Mouse (Mus musculus) kidney, embryonic 15.5 days (tissue): ENCODE results near the gene Tprgl. TPM values are rescaled to one million over a fixed set of nuclear protein-coding genes. Genes with fewer than 3 reads are reported as not detected.

Experiments used
- ATAC-seq: fragments of 200-750 bp; cut with Nextera tagmentation; replicated peaks from 2 replicates; pipeline ENCODE4 v1.8.0; 2017; ENCODE audit warnings: moderate TSS enrichment; ENCODE audit not compliant: low FRiP score
- H3K27ac ChIP-seq: fragments of 300-500 bp; sonication (generic); 2 replicates; pipeline ENCODE4 v1.5.1; 2015; ENCODE audit warnings: mild to moderate bottlenecking, inconsistent platforms
- H3K27me3 ChIP-seq: fragments of 300-500 bp; sonication (generic); 2 replicates; pipeline ENCODE4 v1.6.1; 2015; ENCODE audit warnings: inconsistent platforms
- H3K36me3 ChIP-seq: fragments of 300-500 bp; sonication (generic); 2 replicates; pipeline ENCODE4 v1.6.1; 2015; ENCODE audit warnings: inconsistent platforms
- H3K4me1 ChIP-seq: fragments of 300-500 bp; sonication (generic); 2 replicates; pipeline ENCODE4 v1.6.1; 2015; ENCODE audit warnings: inconsistent platforms
- H3K4me2 ChIP-seq: fragments of 300-500 bp; sonication (generic); 2 replicates; pipeline ENCODE4 v1.6.1; 2015; ENCODE audit warnings: moderate library complexity, mild to moderate bottlenecking, inconsistent platforms
- H3K4me3 ChIP-seq: fragments of 300-500 bp; sonication (generic); replicated peaks from 2 replicates; pipeline ENCODE4 v1.5.1; 2015; ENCODE audit warnings: mild to moderate bottlenecking, inconsistent platforms
- H3K9ac ChIP-seq: fragments of 300-500 bp; sonication (generic); 2 replicates; pipeline ENCODE4 v1.6.1; 2015; ENCODE audit warnings: mild to moderate bottlenecking, inconsistent platforms
- H3K9me3 ChIP-seq: fragments of 300-500 bp; sonication (generic); replicated peaks from 2 replicates; pipeline ENCODE4 v1.6.1; 2016; ENCODE audit warnings: inconsistent platforms
- WGBS: fragments of 180-500 bp; shearing (Covaris S2); methylation state at CpG from one replicate; pipeline ENCODE4 v1.1.7; 2015; ENCODE audit warnings: mixed read lengths; 5-methylcytosine and 5-hydroxymethylcytosine counted together
- polyA plus RNA-seq: library from polyadenylated mRNA; unstranded; fragments of >200 nt; fragmentation: Nextera tagmentation; extraction: Ambion mirVana; gene quantifications from 2 replicates; pipeline ENCODE4 v1.2.1, GENCODE M21; 2015

Gene Tprgl
- polyA plus RNA-seq = 118 TPM in 2 replicates

DNA sequence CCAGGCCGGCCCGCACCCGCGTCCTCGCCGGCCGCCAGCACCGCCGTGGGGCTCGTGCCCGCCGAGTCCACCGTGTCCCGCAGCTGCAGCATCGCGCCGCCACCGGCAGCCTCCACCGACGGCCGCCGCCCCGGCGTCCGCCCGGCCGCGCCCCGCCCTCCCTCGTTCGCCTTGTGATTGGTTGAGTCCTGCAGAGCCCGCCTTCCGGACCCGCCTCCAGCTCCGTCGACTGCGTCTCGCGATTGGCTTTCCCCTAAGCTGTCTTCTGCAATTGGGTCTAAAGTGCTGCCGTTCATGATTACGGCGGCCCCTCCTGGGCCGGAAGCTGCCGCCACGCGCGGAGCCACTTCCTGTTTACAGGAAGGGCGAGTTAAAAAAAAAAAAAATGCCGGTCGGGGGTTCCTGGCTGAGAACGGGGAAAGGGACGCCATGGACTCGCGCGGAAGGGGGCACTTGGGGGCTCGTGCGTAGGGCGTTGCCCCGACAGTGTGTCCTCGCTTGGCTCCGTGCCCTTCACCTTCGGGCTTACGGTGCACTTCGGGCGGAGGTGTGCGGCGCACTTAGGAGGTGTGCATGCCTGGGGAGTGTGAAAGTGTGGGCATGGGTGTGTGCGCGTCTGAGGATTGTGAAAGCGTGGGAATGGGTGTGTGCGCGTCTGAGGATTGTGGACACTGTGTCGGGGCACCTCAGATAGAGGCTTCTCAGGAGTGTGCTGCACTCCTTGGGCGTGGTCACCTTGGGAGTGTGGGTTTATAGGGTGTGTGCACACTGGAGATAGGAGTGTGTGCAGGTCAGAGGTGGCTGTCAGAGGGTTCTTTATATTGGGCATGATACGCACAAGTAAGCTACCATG is at the start of gene Tprgl:
Tprgl (minus strand) TSS at position 129 of the 853 bp plus-strand sequence.
- Histone ChIP-seq H3K4me3 (peak within 1 kb of the TSS; percentile 89), H3K4me1 (peaks cover 23% of the 10 kb centered on the region), H3K27me3 (no peaks in the 10 kb centered on the region), H3K9ac (peak within 1 kb of the TSS; percentile 70), H3K36me3 (peaks cover 31% of the 10 kb centered on the region), H3K4me2 (peak within 1 kb of the TSS; percentile 82), H3K27ac (peak within 1 kb of the TSS; percentile 79), H3K9me3 (no peaks in the 10 kb centered on the region)
- WGBS = under 1% methylated on average over 73 of the region's 75 CpGs
- ATAC-seq = peak; percentile 96

DNA sequence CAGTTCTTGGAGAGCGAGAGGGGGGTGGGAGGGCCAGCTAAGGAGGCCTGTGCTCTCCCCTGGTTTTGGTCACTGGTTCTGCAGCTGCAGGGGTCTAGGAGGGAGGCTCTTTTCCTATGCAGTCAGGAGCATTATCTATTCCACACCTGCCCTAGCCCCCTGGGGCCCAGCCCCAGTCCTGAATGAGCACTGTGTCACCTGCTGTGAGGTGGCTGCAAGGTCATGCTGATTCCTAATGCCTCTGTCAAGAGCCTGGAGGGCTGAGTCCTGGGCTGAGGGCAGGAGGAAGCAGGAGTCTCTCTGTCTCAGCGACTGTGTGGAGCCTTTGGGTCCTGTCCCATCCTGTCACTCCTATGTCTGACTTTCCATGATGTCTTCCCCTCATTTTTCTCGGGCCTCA is 49.4 kb upstream of the Tprgl start:
- ATAC-seq = no peak
- Histone ChIP-seq H3K9me3 (no peaks in the 10 kb centered on the region), H3K27me3 (no peaks in the 10 kb centered on the region; the same call in 1 of the 2 replicates), H3K4me3 (no peak overlapping the region), H3K27ac (no peak overlapping the region), H3K9ac (no peak overlapping the region), H3K4me2 (no peak overlapping the region), H3K36me3 (no peaks in the 10 kb centered on the region), H3K4me1 (peaks cover 27% of the 10 kb centered on the region)
- 17% methylated on average over 3 of the region's 3 CpGs for WGBS

DNA sequence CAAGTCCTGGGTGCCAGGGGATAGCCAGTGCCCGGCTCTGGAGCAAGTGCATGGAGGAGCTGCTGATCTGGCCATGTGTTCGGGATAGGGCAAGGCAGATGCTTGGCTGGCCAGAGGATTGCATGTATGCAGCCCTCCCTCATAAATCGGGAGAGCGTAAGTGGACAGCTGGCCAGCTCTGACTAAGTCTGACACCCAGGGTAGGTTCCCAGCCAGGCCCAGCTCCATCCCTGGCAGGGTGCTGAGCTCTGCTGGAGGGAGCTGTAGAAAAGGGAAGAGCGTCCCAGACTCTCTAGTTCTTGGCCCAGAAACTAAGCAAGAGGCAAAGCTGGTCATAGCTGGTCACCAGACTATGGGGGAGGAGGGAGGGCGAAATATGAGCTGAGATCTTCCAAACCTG is 48.6 kb upstream of the Tprgl start:
- ATAC-seq = no peak
- H3K9me3 ChIP-seq = no peaks in the 10 kb centered on the region
- no peaks in the 10 kb centered on the region for H3K36me3 ChIP-seq
- H3K27me3 ChIP-seq = no peaks in the 10 kb centered on the region; the same call in 1 of the 2 replicates
- no peak overlapping the region for H3K4me3 ChIP-seq
- H3K4me1 ChIP-seq = peaks cover 24% of the 10 kb centered on the region; the same call in 1 of the 2 replicates
- 60% methylated on average over 6 of the region's 6 CpGs for WGBS
- H3K27ac ChIP-seq = no peak overlapping the region
- no peak overlapping the region for H3K4me2 ChIP-seq
- H3K9ac ChIP-seq = no peak overlapping the region

DNA sequence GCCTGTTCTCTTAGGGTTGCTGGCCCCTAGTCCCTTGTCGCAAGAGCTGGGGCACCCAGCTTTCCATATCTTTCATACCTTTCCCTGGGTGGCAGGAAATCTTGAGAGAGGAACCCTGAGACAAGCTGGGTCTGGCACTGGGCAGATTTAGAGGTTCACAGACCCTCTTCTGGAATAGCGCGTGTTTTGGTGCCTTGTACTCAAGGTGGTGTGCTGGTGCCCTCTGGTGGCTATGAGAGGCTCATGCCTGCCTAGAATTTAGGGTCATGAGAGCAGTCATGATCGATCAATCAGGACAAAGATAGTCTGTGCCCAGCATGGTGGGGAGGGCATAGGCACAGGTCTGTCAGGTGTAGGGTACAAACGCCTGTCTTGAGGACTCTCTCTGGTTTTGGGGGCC is 46.8 kb upstream of the Tprgl start:
- Histone ChIP-seq H3K9me3 (no peaks in the 10 kb centered on the region), H3K27me3 (no peaks in the 10 kb centered on the region; the same call in 1 of the 2 replicates), H3K4me1 (peaks cover 17% of the 10 kb centered on the region; the same call in 1 of the 2 replicates), H3K4me2 (no peak overlapping the region), H3K4me3 (no peak overlapping the region), H3K9ac (no peak overlapping the region), H3K27ac (no peak overlapping the region), H3K36me3 (no peaks in the 10 kb centered on the region)
- WGBS = 19% methylated on average over 5 of the region's 5 CpGs
- ATAC-seq = no peak

DNA sequence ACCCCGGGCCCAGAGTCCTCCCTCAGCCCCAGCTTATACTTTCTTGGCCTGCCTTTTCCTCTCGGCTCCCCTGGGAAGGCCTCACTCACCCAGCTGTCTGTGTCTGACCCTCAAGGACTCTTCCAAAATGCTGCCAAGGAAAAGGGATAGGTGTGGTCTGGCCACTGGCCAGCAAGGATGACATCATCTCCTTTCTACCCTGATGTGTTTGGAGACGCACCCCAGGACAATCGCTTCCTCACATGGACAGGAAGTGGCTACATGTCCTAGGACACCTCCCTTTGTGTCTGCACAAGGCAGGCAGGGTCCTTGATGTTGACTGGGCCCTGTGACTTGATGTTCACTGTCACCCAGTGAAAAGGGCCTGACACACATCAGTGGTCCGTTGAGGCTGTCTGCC is 44.9 kb upstream of the Tprgl start:
- WGBS = 76% methylated on average over 5 of the region's 5 CpGs
- peaks cover 14% of the 10 kb centered on the region; the same call in 1 of the 2 replicates for H3K4me1 ChIP-seq
- no peak overlapping the region for H3K27ac ChIP-seq
- H3K9me3 ChIP-seq = no peaks in the 10 kb centered on the region
- H3K27me3 ChIP-seq = no peaks in the 10 kb centered on the region; the same call in 1 of the 2 replicates
- ATAC-seq = no peak
- H3K4me2 ChIP-seq = no peak overlapping the region
- H3K4me3 ChIP-seq = no peak overlapping the region
- no peak overlapping the region for H3K9ac ChIP-seq
- H3K36me3 ChIP-seq = no peaks in the 10 kb centered on the region

DNA sequence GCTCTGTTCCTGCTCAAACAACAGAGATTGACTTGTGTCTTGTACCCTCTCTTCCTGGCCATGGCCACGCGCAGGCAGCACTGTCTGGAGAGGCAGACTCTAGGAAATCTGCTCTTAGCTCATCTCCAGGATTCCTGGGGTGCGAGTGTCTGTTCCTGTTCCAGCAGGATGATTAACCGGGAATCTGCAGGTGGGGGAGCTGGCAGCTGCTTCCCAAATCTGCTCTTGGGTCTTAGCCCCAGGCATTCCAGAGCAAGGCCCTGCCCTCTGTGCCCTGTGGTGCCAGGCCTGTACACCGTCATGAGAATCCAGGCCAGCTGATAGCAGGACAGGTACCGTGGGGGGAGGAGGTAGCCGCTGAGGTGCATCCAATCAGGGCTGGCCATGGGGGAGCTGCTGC is 44.1 kb upstream of the Tprgl start:
- Histone ChIP-seq H3K9me3 (no peaks in the 10 kb centered on the region), H3K27me3 (no peaks in the 10 kb centered on the region; the same call in 1 of the 2 replicates), H3K9ac (no peak overlapping the region), H3K27ac (no peak overlapping the region), H3K4me1 (peaks cover 10% of the 10 kb centered on the region; the same call in 1 of the 2 replicates), H3K4me2 (no peak overlapping the region), H3K4me3 (no peak overlapping the region), H3K36me3 (no peaks in the 10 kb centered on the region)
- ATAC-seq = no peak
- 78% methylated on average over 7 of the region's 7 CpGs for WGBS

DNA sequence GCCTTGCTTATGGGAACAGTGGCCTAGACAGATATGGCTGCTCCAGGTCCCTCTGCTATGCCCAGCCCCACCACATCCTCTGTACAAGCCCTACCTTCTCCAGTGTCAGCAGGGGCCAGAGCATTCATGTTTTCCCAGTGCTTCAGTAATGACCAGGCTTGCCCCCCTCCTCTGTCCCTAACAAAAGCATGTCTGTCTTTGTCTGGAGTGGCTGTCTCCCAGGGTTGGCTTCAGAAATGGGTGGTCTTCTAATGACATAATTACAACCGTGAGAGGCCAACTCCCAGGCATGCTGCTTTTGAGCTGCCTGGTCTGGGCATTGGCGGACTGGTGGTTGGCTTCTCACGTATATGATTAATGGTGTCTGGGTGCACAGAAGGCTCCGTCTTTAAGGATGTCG is 41.0 kb upstream of the Tprgl start:
- Histone ChIP-seq H3K27ac (no peak overlapping the region), H3K9ac (no peak overlapping the region), H3K9me3 (no peaks in the 10 kb centered on the region), H3K27me3 (no peaks in the 10 kb centered on the region), H3K36me3 (no peaks in the 10 kb centered on the region), H3K4me3 (no peak overlapping the region), H3K4me1 (peaks cover 11% of the 10 kb centered on the region), H3K4me2 (no peak overlapping the region)
- WGBS = 63% methylated on average over 5 of the region's 5 CpGs
- ATAC-seq = no peak

DNA sequence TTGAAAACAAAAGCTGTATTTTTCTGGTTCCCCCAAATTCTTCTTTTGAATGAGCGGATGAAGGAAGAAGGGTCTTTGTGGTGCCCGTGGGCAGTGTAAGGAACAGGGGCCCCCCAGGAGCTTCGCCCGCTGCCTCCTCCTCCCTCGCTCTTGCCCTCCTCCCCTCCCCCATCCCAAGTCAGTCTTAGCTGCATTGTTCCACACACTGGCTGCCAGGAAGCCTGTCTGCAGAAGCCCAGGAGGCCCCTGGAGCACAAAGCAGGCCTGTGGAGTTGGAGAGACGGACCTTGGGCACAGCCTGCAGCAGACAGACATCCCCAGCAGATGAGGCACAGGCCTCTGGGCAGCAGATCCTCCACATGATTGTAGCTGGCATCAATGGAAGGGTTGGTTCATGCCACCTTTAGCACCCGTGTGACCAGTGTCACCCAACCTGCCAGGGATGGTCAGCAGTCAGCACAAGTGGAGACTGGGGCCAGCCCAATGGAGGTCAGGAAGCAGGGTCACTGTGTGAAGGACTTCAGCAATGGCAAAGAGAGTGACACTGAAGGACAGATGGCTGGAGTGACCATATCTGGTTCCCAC is 38.0 kb upstream of the Tprgl start:
- Histone ChIP-seq H3K4me2 (no peak overlapping the region), H3K9ac (no peak overlapping the region), H3K27me3 (no peaks in the 10 kb centered on the region), H3K9me3 (peaks cover 2% of the 10 kb centered on the region; the same call in 1 of the 2 replicates), H3K36me3 (no peaks in the 10 kb centered on the region), H3K4me3 (no peak overlapping the region), H3K4me1 (peaks cover 5% of the 10 kb centered on the region; the same call in 1 of the 2 replicates), H3K27ac (no peak overlapping the region)
- ATAC-seq = 0 out of 2 replicates have a peak, but pooled peaks have one; percentile 18
- WGBS = 70% methylated on average over 7 of the region's 7 CpGs

DNA sequence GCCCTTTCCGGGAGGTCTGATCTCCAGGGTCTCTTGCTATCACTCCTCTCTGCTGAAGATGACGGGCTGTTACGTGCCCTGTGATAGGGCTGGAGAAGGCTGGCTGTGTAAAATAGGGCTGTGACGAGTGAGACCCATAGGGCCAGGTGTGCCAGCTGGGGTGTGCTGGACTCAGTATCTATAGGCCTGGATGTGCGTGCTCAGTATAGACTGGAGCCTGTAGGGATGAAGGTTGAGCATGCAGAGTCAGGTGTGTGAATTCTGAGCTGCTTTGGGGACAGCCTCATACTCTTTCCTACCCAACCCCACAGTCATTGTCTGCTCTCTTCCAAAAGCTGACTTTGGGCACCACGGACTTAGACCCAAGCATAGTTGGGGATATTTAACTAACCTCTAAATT is 37.5 kb upstream of the Tprgl start:
- Histone ChIP-seq H3K9me3 (peaks cover 2% of the 10 kb centered on the region; the same call in 1 of the 2 replicates), H3K4me1 (peaks cover 5% of the 10 kb centered on the region; the same call in 1 of the 2 replicates), H3K4me3 (no peak overlapping the region), H3K4me2 (no peak overlapping the region), H3K36me3 (no peaks in the 10 kb centered on the region), H3K9ac (no peak overlapping the region), H3K27me3 (no peaks in the 10 kb centered on the region), H3K27ac (no peak overlapping the region)
- 61% methylated on average over 6 of the region's 6 CpGs for WGBS
- ATAC-seq = no peak

DNA sequence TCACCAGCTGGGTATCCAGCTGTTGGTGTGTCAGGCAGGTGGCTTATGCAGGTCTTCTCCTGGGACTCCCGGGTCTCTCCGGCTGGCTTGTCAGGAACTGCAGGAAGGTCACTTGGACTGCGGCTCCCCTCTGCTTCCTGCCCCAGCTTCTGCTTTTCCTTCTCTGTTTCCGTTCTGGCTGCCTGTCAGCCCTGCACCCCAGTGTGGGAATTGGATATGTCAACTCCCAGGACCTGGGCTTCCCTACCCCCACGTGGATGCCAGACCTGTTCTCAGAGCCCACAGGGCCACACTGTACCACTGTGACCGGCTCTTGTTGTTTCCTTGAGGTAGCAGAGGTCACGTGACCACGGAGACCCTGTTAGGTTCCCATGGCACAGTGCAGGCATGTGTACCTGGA is 28.5 kb upstream of the Tprgl start:
- no peaks in the 10 kb centered on the region for H3K9me3 ChIP-seq
- H3K4me2 ChIP-seq = no peak overlapping the region
- 47% methylated on average over 8 of the region's 8 CpGs for WGBS
- no peak overlapping the region for H3K9ac ChIP-seq
- H3K36me3 ChIP-seq = no peaks in the 10 kb centered on the region
- no peak overlapping the region for H3K4me3 ChIP-seq
- no peaks in the 10 kb centered on the region for H3K27me3 ChIP-seq
- peaks cover 11% of the 10 kb centered on the region; the same call in 1 of the 2 replicates for H3K4me1 ChIP-seq
- 0 out of 2 replicates have a peak overlapping the region, but pooled peaks have one; percentile 18 for H3K27ac ChIP-seq
- ATAC-seq = 0 out of 2 replicates have a peak, but pooled peaks have one; percentile 4

DNA sequence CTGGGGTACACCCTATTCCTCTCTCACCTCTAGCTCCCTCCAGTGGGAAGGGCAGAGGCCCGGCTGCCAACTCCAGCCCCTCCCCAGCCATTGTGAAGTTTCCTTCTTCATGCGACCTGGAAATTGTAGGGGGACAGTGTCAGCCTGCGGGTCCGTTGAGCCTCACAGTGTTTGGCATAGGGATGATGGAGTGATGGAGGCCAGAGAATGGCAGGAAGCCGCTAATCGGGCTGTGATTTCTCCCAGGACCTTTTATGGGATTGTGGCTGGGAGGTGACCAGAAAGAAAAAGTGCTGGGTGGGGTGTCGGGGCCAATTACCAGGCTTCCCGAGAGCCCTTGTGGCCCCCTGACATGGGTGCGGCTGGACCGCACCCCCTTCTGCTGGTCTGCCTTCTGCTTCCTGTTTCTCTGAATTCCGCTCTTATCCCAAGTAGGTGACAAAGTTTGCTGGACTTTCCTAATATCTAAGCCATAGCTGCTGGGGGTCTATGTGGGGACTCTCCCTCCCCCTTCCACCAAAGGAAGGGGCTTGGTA is 25.6 kb upstream of the Tprgl start:
- Histone ChIP-seq H3K9me3 (no peaks in the 10 kb centered on the region), H3K9ac (no peak overlapping the region), H3K4me3 (no peak overlapping the region), H3K27me3 (no peaks in the 10 kb centered on the region), H3K36me3 (no peaks in the 10 kb centered on the region), H3K4me2 (no peak overlapping the region), H3K27ac (no peak overlapping the region), H3K4me1 (peaks cover 11% of the 10 kb centered on the region; the same call in 1 of the 2 replicates)
- WGBS = 51% methylated on average over 11 of the region's 11 CpGs
- ATAC-seq = no peak

DNA sequence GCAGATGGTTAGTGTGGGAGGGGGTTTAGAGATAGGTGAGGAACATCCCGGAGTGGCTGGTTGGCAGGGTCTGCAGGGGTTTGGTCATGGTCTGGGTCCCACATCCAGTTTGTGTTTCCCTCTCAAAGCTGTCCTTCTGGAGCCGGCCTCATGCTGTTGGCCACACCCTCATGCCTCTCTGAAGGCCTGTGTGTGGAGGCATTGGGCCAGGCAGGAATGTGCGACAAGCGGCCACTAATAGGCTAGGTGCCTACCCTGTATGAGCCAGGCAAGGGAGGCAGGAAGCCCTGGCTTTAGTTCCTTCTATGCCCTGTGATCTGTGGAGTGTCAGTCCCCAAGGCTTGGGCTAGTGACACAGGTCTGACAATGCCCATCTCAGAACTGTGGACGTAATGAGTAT is 24.5 kb upstream of the Tprgl start:
- Histone ChIP-seq H3K9ac (no peak overlapping the region), H3K27me3 (no peaks in the 10 kb centered on the region), H3K4me1 (peaks cover 13% of the 10 kb centered on the region), H3K4me2 (no peak overlapping the region), H3K9me3 (no peaks in the 10 kb centered on the region), H3K4me3 (no peak overlapping the region), H3K36me3 (no peaks in the 10 kb centered on the region), H3K27ac (no peak overlapping the region)
- no peak for ATAC-seq
- WGBS = 76% methylated on average over 5 of the region's 5 CpGs
